Mouse (Mus musculus): ENCODE results near the gene Sesn3. TPM values are rescaled to one million over a fixed set of nuclear protein-coding genes. Genes with fewer than 3 reads are reported as not detected.
"Not testable (repeated sequence)": the region's sequence is repeated elsewhere in the genome, so short reads cannot be mapped to it uniquely, and the experiment has no call there.

Gene Sesn3
- 12.9 and 15.2 TPM in 2 replicates for polyA plus RNA-seq (2015; fragmentation: Nextera tagmentation; extraction: Ambion mirVana)

GRCm38 (mm10) chr9:14274986-14275720, at the start of gene Sesn3:
Gene Sesn3 (plus strand): TSS chr9:14275067.
- peak within 1 kb of the TSS; percentile 57 for H3K4me2 ChIP-seq (ENCODE audit: low read length)
- peak; percentile 89 for DNase-seq (ENCODE audit: low spot score)
- no peaks in the 10 kb centered on the region for H3K4me1 ChIP-seq (replicated peaks; ENCODE audit: insufficient read depth, low read length)
- peak within 1 kb of the TSS; percentile 46; the same call in 1 of the 2 replicates for H3K9ac ChIP-seq (ENCODE audit: low read depth, low read length)
- H3K27me3 ChIP-seq (ENCODE audit: insufficient read depth, low read length): no peaks in the 10 kb centered on the region
- peak within 1 kb of the TSS; percentile 87 for H3K27ac ChIP-seq
- ATAC-seq (replicated peaks; ENCODE audit: low FRiP score, low read depth): peak; percentile 69
- TF ChIP-seq CTCF (IDR thresholded peaks at IDR 0.05; ENCODE audit: low read depth): peak; percentile 34; the same call in 1 of the 2 replicates
- H3K4me3 ChIP-seq (replicated peaks; ENCODE audit: low read depth, low read length): peak within 1 kb of the TSS; percentile 22
- WGBS: 1% methylated on average over 25 of the region's 25 CpGs
- H3K9me3 ChIP-seq (replicated peaks; ENCODE audit: low read length): no peaks in the 10 kb centered on the region
- no peaks in the 10 kb centered on the region for H3K36me3 ChIP-seq (ENCODE audit: insufficient read depth, low read length)

GRCm38 (mm10) chr9:14227086-14227485, 47.8 kb upstream of the Sesn3 start:
- 72% methylated on average over 2 of the region's 2 CpGs for WGBS

GRCm38 (mm10) chr9:14233702-14234373, 41.0 kb upstream of the Sesn3 start:
- Histone ChIP-seq H3K27ac (0 out of 2 replicates have a peak overlapping the region, but pooled peaks have one; percentile 21), H3K9me3 (replicated peaks; ENCODE audit: low read length) (no peaks in the 10 kb centered on the region), H3K4me2 (ENCODE audit: low read length) (no peak overlapping the region), H3K36me3 (ENCODE audit: insufficient read depth, low read length) (no peaks in the 10 kb centered on the region), H3K9ac (ENCODE audit: low read depth, low read length) (no peak overlapping the region), H3K4me1 (replicated peaks; ENCODE audit: insufficient read depth, low read length) (0 out of 2 replicates have a peak, but pooled peaks cover 7% of the 10 kb centered on the region), H3K27me3 (ENCODE audit: insufficient read depth, low read length) (no peaks in the 10 kb centered on the region), H3K4me3 (replicated peaks; ENCODE audit: low read depth, low read length) (no peak overlapping the region)
- DNase-seq (ENCODE audit: low spot score) (peak; percentile 70), ATAC-seq (replicated peaks; ENCODE audit: low FRiP score, low read depth) (peak; percentile 95)
- TF ChIP-seq CTCF (IDR thresholded peaks at IDR 0.05; ENCODE audit: low read depth): no peak
- whole genome bisulfite sequencing: 21% methylated on average over 7 of the region's 7 CpGs

More at GRCm38 (mm10) chr9:14227086-14227485, 47.8 kb upstream of the Sesn3 start:
- H3K4me1 ChIP-seq (replicated peaks; ENCODE audit: insufficient read depth, low read length); H3K9me3 ChIP-seq (replicated peaks; ENCODE audit: low read length); H3K36me3 ChIP-seq (ENCODE audit: insufficient read depth, low read length); H3K27me3 ChIP-seq (ENCODE audit: insufficient read depth, low read length); H3K9ac ChIP-seq (ENCODE audit: low read depth, low read length); DNase-seq (ENCODE audit: low spot score); H3K4me2 ChIP-seq (ENCODE audit: low read length); ATAC-seq (replicated peaks; ENCODE audit: low FRiP score, low read depth); H3K27ac ChIP-seq; H3K4me3 ChIP-seq (replicated peaks; ENCODE audit: low read depth, low read length): not testable (repeated sequence)

GRCm38 (mm10) chr9:14235286-14235685, 39.6 kb upstream of the Sesn3 start:
- Histone ChIP-seq H3K36me3 (ENCODE audit: insufficient read depth, low read length) (no peaks in the 10 kb centered on the region), H3K4me3 (replicated peaks; ENCODE audit: low read depth, low read length) (no peak overlapping the region), H3K27me3 (ENCODE audit: insufficient read depth, low read length) (no peaks in the 10 kb centered on the region), H3K4me2 (ENCODE audit: low read length) (no peak overlapping the region), H3K9ac (ENCODE audit: low read depth, low read length) (no peak overlapping the region), H3K27ac (no peak overlapping the region), H3K4me1 (replicated peaks; ENCODE audit: insufficient read depth, low read length) (0 out of 2 replicates have a peak, but pooled peaks cover 7% of the 10 kb centered on the region), H3K9me3 (replicated peaks; ENCODE audit: low read length) (no peaks in the 10 kb centered on the region)
- ATAC-seq (replicated peaks; ENCODE audit: low FRiP score, low read depth) (no peak), DNase-seq (ENCODE audit: low spot score) (no peak)
- no peak for TF ChIP-seq CTCF (IDR thresholded peaks at IDR 0.05; ENCODE audit: low read depth)
- 83% methylated on average over 2 of the region's 2 CpGs for WGBS

- not testable (repeated sequence) for H3K4me3 ChIP-seq (replicated peaks; ENCODE audit: low read depth, low read length); H3K27me3 ChIP-seq (ENCODE audit: insufficient read depth, low read length); H3K9ac ChIP-seq (ENCODE audit: low read depth, low read length); DNase-seq (ENCODE audit: low spot score); H3K27ac ChIP-seq; H3K36me3 ChIP-seq (ENCODE audit: insufficient read depth, low read length); H3K4me1 ChIP-seq (replicated peaks; ENCODE audit: insufficient read depth, low read length); H3K9me3 ChIP-seq (replicated peaks; ENCODE audit: low read length); H3K4me2 ChIP-seq (ENCODE audit: low read length); ATAC-seq (replicated peaks; ENCODE audit: low FRiP score, low read depth)
- 67% methylated on average over 1 of the region's 1 CpGs for WGBS
Observed at GRCm38 (mm10) chr9:14241003-14241402, 33.9 kb upstream of the Sesn3 start.

- Histone ChIP-seq H3K36me3 (ENCODE audit: insufficient read depth, low read length) (no peaks in the 10 kb centered on the region), H3K9ac (ENCODE audit: low read depth, low read length) (no peak overlapping the region), H3K9me3 (replicated peaks; ENCODE audit: low read length) (no peaks in the 10 kb centered on the region), H3K4me3 (replicated peaks; ENCODE audit: low read depth, low read length) (no peak overlapping the region), H3K27me3 (ENCODE audit: insufficient read depth, low read length) (no peaks in the 10 kb centered on the region), H3K4me1 (replicated peaks; ENCODE audit: insufficient read depth, low read length) (peaks cover 8% of the 10 kb centered on the region), H3K4me2 (ENCODE audit: low read length) (no peak overlapping the region), H3K27ac (no peak overlapping the region)
- DNase-seq (ENCODE audit: low spot score): no peak
- no peak for ATAC-seq (replicated peaks; ENCODE audit: low FRiP score, low read depth)
- TF ChIP-seq CTCF (IDR thresholded peaks at IDR 0.05; ENCODE audit: low read depth): no peak
- WGBS: 63% methylated on average over 2 of the region's 2 CpGs
Observed at GRCm38 (mm10) chr9:14242308-14242707, 32.6 kb upstream of the Sesn3 start.
